Mouse (Mus musculus) spleen, postnatal 4 days (tissue): ENCODE results near the gene Dgki.

Experiments used
- DNase-seq, 2 experiments: peaks; one replicate each; pipeline ENCODE4 v3.0.0; 2022; ENCODE audit warnings: low spot score in 2 of 2

Gene Dgki

DNA sequence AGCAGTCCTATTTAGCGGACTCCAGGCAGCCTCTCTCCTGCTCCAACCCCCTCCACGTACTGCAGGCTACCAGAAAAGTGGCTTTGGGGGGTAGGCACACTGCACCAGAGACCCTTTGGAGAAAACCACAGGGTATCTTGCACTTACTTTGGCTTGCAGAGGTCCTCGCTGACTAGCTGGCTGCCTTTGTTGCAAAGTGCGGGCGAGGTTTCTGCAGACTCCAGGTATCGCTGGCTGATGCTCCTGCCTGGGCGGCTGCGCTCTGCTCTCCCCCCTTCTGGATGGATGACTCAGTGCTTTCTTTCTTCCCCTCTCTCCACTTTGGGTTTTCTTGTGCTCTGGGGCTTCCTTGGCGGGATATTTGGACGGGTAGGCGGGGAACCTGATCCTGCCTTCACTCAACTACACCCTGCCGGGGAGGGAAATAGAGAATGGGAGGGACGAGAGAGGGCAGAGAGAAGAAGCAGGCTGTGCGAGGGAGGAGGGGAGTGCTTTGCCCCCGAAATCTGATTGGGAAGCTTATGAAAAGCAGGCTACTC lies 490.2 kb downstream of the Dgki start, which contains the start of gene Ptn:
Ptn (minus strand) TSS at position 474 of the 539 bp plus-strand sequence.
- no peak for DNase-seq

GRCm38 (mm10) chr6:36809311-36809726 lies 490.7 kb downstream of the Dgki start:
- DNase-seq: no peak

- DNase-seq: no peak
Observed at GRCm38 (mm10) chr6:36808306-36809058, 491.5 kb downstream of the Dgki start.

DNA sequence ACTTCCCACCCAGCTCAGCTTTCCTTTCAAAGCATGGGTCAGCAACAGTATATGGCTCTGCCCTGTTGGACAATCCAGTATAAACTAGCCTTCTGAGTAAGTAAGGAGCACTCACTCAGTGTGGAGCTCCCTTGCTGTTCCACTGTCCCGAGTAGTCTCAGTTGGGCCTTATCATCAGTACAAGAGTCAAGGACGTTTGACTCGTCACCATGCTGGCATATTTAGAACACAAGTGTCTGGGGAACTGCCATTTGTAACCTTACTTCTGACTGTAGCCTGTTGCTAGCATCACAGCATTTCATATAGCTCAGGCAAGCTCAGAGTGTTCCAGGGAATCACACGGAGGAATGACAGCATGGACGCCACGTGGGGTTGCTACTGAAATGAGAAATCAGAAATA lies 493.1 kb downstream of the Dgki start:
- DNase-seq: no peak

- DNase-seq: no peak
Observed at GRCm38 (mm10) chr6:36800309-36800946, 499.6 kb downstream of the Dgki start.

GRCm38 (mm10) chr6:36797066-36797655 lies 502.8 kb downstream of the Dgki start:
- DNase-seq: no peak
